Mouse (Mus musculus) inflammation-experienced regulatory T-cells, adult 16 weeks (primary cell): ENCODE data around the gene Gm20605. TPM values are rescaled to one million over a fixed set of nuclear protein-coding genes. Genes with fewer than 3 reads are reported as not detected.

ENCODE experiments used
- polyA plus RNA-seq: library from polyadenylated mRNA; unstranded; fragments of 100-300 nt; shearing (Covaris generic); gene quantifications from one replicate; pipeline ENCODE4 v1.2.1, GENCODE M21; 2017

The Gm20605 gene
- polyA plus RNA-seq, result 98.4 TPM

GRCm38 (mm10) chr5:137628498-137629305 is at the start of gene Gm20605, which contains the start of the genes Fbxo24 and Lrch4:
Gm20605 (plus strand) TSS chr5:137629175.
Fbxo24 (minus strand) TSS chr5:137629002.
Lrch4 (plus strand) TSS chr5:137629121.

GRCm38 (mm10) chr5:137600619-137601364 is 28.2 kb upstream of the Gm20605 start, which contains the start of gene Mospd3:
Mospd3 (minus strand) TSS chr5:137601058.

DNA sequence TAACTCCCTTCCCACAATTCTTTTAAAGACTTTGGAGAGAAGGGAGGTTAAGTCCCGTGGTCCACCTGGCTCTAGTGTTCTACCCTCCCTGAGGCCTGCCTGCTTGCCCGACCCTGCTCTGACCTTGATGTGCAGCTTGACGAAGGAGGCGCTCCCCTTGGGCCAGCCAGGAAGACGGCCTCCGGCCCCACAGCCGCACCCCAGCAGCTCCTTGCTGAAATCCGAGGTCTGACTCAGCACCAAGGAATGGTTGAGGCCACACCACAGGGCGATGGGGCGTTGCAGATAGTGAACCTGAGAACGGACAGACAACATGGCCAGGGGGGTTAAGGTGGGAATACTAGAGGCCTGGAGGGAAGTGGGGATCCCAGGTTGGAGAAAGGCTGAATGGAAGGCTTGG is 15.4 kb upstream of the Gm20605 start, which contains the start of gene Pcolce:
Gene Pcolce (minus strand): TSS at position 235 of the 400 bp plus-strand sequence.

DNA sequence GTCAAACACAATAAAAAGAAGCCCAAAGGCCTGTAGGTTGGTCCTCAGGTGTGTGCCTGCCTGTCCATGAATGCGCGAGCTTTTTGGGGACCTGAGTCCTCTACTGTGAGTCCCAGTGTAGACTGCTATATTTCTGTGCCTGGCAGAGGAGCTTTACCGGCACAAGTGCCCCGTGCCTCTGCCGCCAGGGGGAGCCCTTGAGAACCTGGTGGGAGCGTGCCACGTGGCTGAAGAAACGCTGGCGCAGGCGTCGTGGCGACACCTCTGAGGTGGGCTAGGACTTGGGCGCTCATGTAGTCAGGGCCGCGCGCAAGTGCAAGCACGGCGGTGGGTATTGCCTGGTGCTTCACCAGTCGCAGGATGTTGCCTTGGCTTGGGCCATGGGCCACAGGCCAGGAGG is 12.1 kb downstream of the Gm20605 start, which contains the start of gene Sap25:
Gene Sap25 (plus strand): TSS at position 281 of the 400 bp plus-strand sequence.

GRCm38 (mm10) chr5:137645652-137646091 is 16.7 kb downstream of the Gm20605 start, which contains the start of gene Irs3:
Irs3 (minus strand) TSS chr5:137645714.

GRCm38 (mm10) chr5:137684294-137685123 is 55.5 kb downstream of the Gm20605 start, which contains the start of gene Agfg2:
Agfg2 (minus strand) TSS chr5:137684726.

Other genes starting within 250 kb of the Gm20605 start
- 0.67 TPM for gene Zan, start 152.1 kb upstream of the Gm20605 start, polyA plus RNA-seq
- 48.1 TPM for gene Pop7, start 126.7 kb upstream of the Gm20605 start, polyA plus RNA-seq
- gene Gigyf1, start 110.6 kb upstream of the Gm20605 start, polyA plus RNA-seq, result 3.9 TPM
- gene Epo, start 95.9 kb upstream of the Gm20605 start, polyA plus RNA-seq, result not detected
- gene Gnb2, start 95.7 kb upstream of the Gm20605 start, polyA plus RNA-seq, result 205 TPM
- not detected for gene Actl6b, start 75.7 kb upstream of the Gm20605 start, polyA plus RNA-seq
- gene Tfr2, start 59.3 kb upstream of the Gm20605 start, polyA plus RNA-seq, result 0.39 TPM
- 99.5 TPM for gene Mospd3, start 28.1 kb upstream of the Gm20605 start, polyA plus RNA-seq
- gene Pcolce, start 15.4 kb upstream of the Gm20605 start, polyA plus RNA-seq, result 2.4 TPM
- gene Fbxo24, start 173 bp upstream of the Gm20605 start, polyA plus RNA-seq, result 0.93 TPM
- gene Lrch4, start 54 bp upstream of the Gm20605 start, polyA plus RNA-seq, result 383 TPM
- 164 TPM for gene Sap25, start 12.2 kb downstream of the Gm20605 start, polyA plus RNA-seq
- gene Irs3, start 16.5 kb downstream of the Gm20605 start, polyA plus RNA-seq, result not detected
- 35.1 TPM for gene Agfg2, start 55.6 kb downstream of the Gm20605 start, polyA plus RNA-seq
- gene Nyap1, start 112.4 kb downstream of the Gm20605 start, polyA plus RNA-seq, result 0.57 TPM
- gene Tsc22d4, start 116.6 kb downstream of the Gm20605 start, polyA plus RNA-seq, result 412 TPM
- 39.6 TPM for gene Ppp1r35, start 149.7 kb downstream of the Gm20605 start, polyA plus RNA-seq
- 17.5 TPM for gene Mepce, start 158.5 kb downstream of the Gm20605 start, polyA plus RNA-seq
- 8.9 TPM for gene Zcwpw1, start 158.6 kb downstream of the Gm20605 start, polyA plus RNA-seq
- 2.7 TPM for gene Pilra, start 207.1 kb downstream of the Gm20605 start, polyA plus RNA-seq
- 3.6 TPM for gene Pilrb1, start 228.9 kb downstream of the Gm20605 start, polyA plus RNA-seq
- gene Pilrb2, start 242.6 kb downstream of the Gm20605 start, polyA plus RNA-seq, result 2.2 TPM